Mouse (Mus musculus) midbrain, embryonic 16.5 days (tissue): ENCODE results near the gene Pcdh9. TPM values are rescaled to one million over a fixed set of nuclear protein-coding genes. Genes with fewer than 3 reads are reported as not detected.

ENCODE experiments used
- ATAC-seq: fragments of 200-750 bp; cut with Nextera tagmentation; 2 replicates; pipeline ENCODE4 v1.8.0; 2017; ENCODE audit warnings: moderate TSS enrichment
- H3K27ac ChIP-seq: fragments of 300-500 bp; sonication (generic); 2 replicates; pipeline ENCODE4 v1.5.1; 2014; ENCODE audit warnings: mild to moderate bottlenecking, low read length, mixed read lengths
- H3K27me3 ChIP-seq: fragments of 300-500 bp; sonication (generic); 2 replicates; pipeline ENCODE4 v1.6.1; 2014; ENCODE audit warnings: low read depth, low read length, mixed read lengths; ENCODE audit not compliant: control insufficient read depth, insufficient read depth
- H3K36me3 ChIP-seq: fragments of 300-500 bp; sonication (generic); 2 replicates; pipeline ENCODE4 v1.6.1; 2014; ENCODE audit warnings: mild to moderate bottlenecking, low read length, moderate library complexity, mixed read lengths; ENCODE audit not compliant: control insufficient read depth, insufficient read depth
- H3K4me1 ChIP-seq: fragments of 300-500 bp; sonication (generic); 2 replicates; pipeline ENCODE4 v1.6.1; 2014; ENCODE audit warnings: mild to moderate bottlenecking, low read length, mixed read lengths; ENCODE audit not compliant: control insufficient read depth, insufficient read depth
- H3K4me2 ChIP-seq: fragments of 300-500 bp; sonication (generic); 2 replicates; pipeline ENCODE4 v1.6.1; 2014; ENCODE audit warnings: mild to moderate bottlenecking, low read length, mixed read lengths
- H3K4me3 ChIP-seq: fragments of 300-500 bp; sonication (generic); 2 replicates; pipeline ENCODE4 v1.5.1; 2014; ENCODE audit warnings: low read depth, mild to moderate bottlenecking, low read length, moderate library complexity, mixed read lengths
- H3K9ac ChIP-seq: fragments of 300-500 bp; sonication (generic); 2 replicates; pipeline ENCODE4 v1.6.1; 2014; ENCODE audit warnings: low read depth, low read length, mixed read lengths
- H3K9me3 ChIP-seq: fragments of 300-500 bp; sonication (generic); replicated peaks from 2 replicates; pipeline ENCODE4 v1.6.1; 2014; ENCODE audit warnings: mild to moderate bottlenecking, low read length, mixed read lengths; ENCODE audit not compliant: control insufficient read depth, poor library complexity, severe bottlenecking
- WGBS: fragments of 180-500 bp; shearing (Covaris S2); extraction: QIAGEN DNeasy Blood & Tissue Kit; methylation state at CpG from one replicate; pipeline ENCODE4 v1.1.7; 2014; 5-methylcytosine and 5-hydroxymethylcytosine counted together
- polyA plus RNA-seq: library from polyadenylated mRNA; unstranded; fragments of >200 nt; fragmentation: Nextera tagmentation; extraction: Ambion mirVana; gene quantifications from 2 replicates; pipeline ENCODE4 v1.2.1, GENCODE M21; 2015

The Pcdh9 gene
- polyA plus RNA-seq, 1 experiment from 2014 or later: 179 TPM

DNA sequence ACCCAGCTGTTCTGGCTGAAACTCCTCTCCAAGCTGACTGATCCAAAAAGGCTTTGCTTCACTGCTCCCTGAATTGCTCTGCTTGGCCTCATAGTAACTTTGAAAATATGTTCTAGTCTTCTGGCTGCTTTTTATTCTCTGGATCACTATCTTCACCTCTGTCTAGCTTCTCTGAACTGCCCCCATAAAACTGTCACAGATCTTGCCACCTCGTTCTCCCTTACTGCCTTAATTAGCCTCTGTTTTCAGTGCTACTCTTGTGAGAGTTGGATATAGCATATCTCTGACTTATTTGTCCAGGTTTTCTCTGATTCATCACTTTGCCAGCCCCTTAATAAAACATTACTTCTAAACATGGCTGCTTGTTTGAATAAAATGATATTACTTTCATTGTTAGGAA lies 481.2 kb downstream of the Pcdh9 start:
- Histone ChIP-seq H3K27ac (no peak overlapping the region), H3K36me3 (no peaks in the 10 kb centered on the region), H3K4me2 (no peak overlapping the region), H3K9me3 (no peaks in the 10 kb centered on the region), H3K4me1 (no peaks in the 10 kb centered on the region), H3K9ac (no peak overlapping the region), H3K27me3 (no peaks in the 10 kb centered on the region), H3K4me3 (no peak overlapping the region)
- ATAC-seq: no peak
- WGBS: 90% methylated on average over 1 of the region's 1 CpGs

DNA sequence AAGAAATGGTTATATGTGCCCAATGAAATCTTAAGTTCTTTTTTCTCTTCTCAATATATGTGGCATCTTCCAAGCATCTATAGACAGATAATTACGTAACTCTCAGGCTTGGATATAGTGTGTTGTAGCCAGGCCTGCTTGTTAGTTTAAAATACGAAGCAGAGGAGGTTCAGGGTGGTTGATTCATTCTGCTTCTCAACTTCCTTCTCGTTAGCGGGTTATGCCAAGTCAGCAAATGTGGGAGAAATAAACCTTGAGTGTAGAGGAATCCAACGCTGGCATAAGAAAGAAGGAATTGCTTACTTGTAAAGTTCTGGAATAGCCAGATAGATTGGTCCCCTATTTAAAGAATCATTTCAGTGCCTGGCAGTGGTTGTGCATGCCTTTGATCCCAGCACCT lies 482.7 kb downstream of the Pcdh9 start:
- Histone ChIP-seq H3K4me3 (no peak overlapping the region), H3K9me3 (no peaks in the 10 kb centered on the region), H3K27me3 (no peaks in the 10 kb centered on the region), H3K27ac (no peak overlapping the region), H3K4me1 (no peaks in the 10 kb centered on the region), H3K9ac (no peak overlapping the region), H3K36me3 (no peaks in the 10 kb centered on the region), H3K4me2 (no peak overlapping the region)
- ATAC-seq: no peak
- 85% methylated on average over 5 of the region's 5 CpGs for WGBS

DNA sequence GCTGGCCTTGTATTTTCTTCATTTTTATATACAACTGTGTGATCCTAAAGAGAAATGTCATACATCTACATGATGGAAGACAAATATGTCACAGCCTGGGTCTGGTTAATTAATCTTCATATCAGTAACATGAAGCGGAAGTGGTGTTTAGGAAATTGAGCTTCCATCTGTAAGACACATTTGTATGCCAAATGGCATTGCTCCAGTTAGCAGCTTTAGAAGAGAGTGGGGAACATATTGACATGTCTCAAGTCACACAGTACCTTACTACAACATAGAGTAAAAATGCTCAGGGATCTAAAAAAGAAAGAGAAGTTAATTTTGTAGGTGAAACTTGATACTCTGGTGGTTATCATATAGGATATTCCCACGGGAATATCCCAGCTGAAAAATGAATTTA lies 505.4 kb downstream of the Pcdh9 start:
- no peaks in the 10 kb centered on the region for H3K9me3 ChIP-seq

DNA sequence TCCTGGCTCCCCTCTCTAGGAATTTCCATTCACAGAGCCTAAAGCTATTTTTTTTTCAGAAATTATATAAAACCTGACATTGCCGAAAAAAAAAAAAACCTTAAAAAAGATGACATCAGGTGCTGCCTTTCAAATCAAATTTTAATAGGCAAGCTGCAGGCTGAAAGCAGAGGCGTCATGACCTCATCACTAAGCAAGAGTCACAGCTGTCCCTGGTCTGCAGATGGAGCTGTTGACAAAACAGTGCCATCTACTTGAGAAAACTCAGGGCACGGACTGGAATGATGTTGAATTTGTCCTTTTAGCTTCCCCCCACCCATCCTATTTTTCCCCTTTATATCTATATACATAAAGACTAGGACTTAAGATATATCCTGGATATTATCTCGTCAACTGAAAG lies 509.3 kb downstream of the Pcdh9 start:
- Histone ChIP-seq H3K4me3 (no peak overlapping the region), H3K4me1 (peaks cover 6% of the 10 kb centered on the region; the same call in 1 of the 2 replicates), H3K27ac (no peak overlapping the region), H3K4me2 (no peak overlapping the region), H3K27me3 (no peaks in the 10 kb centered on the region), H3K9me3 (no peaks in the 10 kb centered on the region), H3K36me3 (no peaks in the 10 kb centered on the region), H3K9ac (no peak overlapping the region)
- WGBS: 35% methylated on average over 4 of the region's 4 CpGs
- ATAC-seq: peak; percentile 80

More for the DNA sequence above, 505.4 kb downstream of the Pcdh9 start:
- no peak for ATAC-seq
- H3K9ac ChIP-seq: no peak overlapping the region
- H3K4me1 ChIP-seq: peaks cover 6% of the 10 kb centered on the region; the same call in 1 of the 2 replicates
- 80% methylated on average over 2 of the region's 2 CpGs for WGBS
- H3K27me3 ChIP-seq: no peaks in the 10 kb centered on the region
- H3K4me2 ChIP-seq: no peak overlapping the region
- H3K27ac ChIP-seq: no peak overlapping the region
- no peak overlapping the region for H3K4me3 ChIP-seq
- H3K36me3 ChIP-seq: no peaks in the 10 kb centered on the region

DNA sequence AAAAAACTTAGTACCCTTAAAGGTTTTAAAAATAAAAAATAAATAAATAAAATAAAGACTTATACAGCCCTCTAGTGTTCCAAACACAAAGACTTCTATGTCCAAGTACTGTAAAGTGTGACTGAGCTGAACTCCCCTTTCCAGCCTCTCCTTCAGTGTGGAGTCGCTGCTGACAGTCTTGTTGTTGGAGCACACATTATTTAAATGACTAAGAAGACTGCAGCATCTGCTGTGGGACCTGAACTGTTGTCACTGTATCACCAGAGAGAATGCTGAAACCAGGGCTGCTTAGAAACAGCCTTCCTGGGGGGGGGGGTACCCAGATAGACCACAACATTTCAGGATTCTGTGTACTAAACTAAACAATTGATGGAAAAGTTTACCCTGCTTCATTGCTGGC lies 509.7 kb downstream of the Pcdh9 start:
- peaks cover 6% of the 10 kb centered on the region; the same call in 1 of the 2 replicates for H3K4me1 ChIP-seq
- no peak overlapping the region for H3K27ac ChIP-seq
- no peak overlapping the region for H3K4me2 ChIP-seq
- no peak overlapping the region for H3K9ac ChIP-seq
- no peak overlapping the region for H3K4me3 ChIP-seq
- no peaks in the 10 kb centered on the region for H3K36me3 ChIP-seq
- H3K9me3 ChIP-seq: no peaks in the 10 kb centered on the region
- WGBS: 19% methylated on average over 1 of the region's 1 CpGs
- peak; percentile 58; the same call in 1 of the 2 replicates for ATAC-seq
- H3K27me3 ChIP-seq: no peaks in the 10 kb centered on the region

DNA sequence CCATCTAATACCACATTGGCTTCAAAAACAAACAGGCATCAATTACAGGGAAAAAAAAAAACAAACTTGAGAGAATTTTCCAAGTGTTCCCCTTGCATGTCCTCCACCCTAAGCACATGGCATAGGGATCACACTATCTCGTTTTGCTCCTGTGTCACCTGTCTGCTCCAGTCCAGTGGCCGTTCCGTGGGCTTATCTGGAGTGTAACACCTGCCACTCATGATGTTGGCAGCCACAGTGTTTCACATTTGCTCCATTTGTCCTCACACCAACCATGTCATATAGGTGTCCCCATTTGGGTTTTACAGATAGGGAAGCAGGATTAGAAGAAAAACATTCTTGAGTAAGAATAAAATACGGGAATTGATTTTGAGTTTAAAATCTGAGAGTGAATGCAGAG lies 514.3 kb downstream of the Pcdh9 start:
- WGBS: 86% methylated on average over 4 of the region's 4 CpGs

DNA sequence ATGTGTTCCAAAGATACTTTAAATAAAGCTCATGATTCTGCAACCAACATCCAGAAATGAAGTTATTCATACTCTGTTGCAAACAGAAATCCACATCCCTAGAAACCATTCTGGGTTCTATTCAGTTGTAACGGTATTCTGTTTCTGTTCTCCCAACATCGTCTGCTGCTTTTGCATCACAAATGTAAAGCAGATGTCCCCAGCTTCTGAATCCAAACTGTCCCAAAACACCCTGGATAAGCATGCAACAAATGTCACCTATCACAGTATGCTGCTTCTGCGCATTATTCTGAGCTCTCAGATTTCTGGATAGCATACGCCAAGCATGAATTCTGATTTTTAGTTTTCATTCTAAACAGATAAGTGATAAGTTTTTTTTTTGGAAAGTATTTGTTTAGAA lies 516.3 kb downstream of the Pcdh9 start:
- ATAC-seq: no peak
- Histone ChIP-seq H3K9me3 (no peaks in the 10 kb centered on the region), H3K36me3 (no peaks in the 10 kb centered on the region), H3K4me1 (no peaks in the 10 kb centered on the region), H3K9ac (no peak overlapping the region), H3K4me3 (no peak overlapping the region), H3K4me2 (no peak overlapping the region), H3K27me3 (no peaks in the 10 kb centered on the region), H3K27ac (no peak overlapping the region)
- 70% methylated on average over 4 of the region's 4 CpGs for WGBS

More for the DNA sequence above, 514.3 kb downstream of the Pcdh9 start:
- H3K27ac ChIP-seq: no peak overlapping the region
- H3K4me1 ChIP-seq: peaks cover 5% of the 10 kb centered on the region; the same call in 1 of the 2 replicates
- no peaks in the 10 kb centered on the region for H3K36me3 ChIP-seq
- no peak for ATAC-seq
- no peak overlapping the region for H3K4me3 ChIP-seq
- H3K9ac ChIP-seq: no peak overlapping the region
- no peaks in the 10 kb centered on the region for H3K27me3 ChIP-seq
- no peak overlapping the region for H3K4me2 ChIP-seq
- no peaks in the 10 kb centered on the region for H3K9me3 ChIP-seq

DNA sequence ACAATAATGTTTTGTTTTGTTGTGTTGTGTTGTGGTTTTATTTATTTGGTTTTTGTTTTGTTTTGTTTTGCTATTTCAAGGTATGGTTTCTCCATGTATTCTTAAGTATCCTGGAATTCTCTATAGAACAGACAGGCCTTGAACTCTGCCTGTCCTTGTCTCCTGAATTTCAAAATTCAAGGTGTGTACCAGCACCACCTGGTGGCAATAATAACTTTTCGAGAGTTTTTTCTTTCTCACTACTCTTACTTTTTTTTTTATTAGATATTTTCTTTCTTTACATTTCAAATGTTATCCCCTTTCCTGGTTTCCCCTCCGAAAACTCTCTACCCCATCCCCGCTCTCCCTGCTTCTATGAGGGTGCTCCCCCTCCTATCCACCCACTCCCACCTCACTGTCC lies 536.3 kb downstream of the Pcdh9 start:
- Histone ChIP-seq H3K4me1 (no peaks in the 10 kb centered on the region), H3K36me3 (no peaks in the 10 kb centered on the region), H3K27me3 (no peaks in the 10 kb centered on the region), H3K9ac (no peak overlapping the region), H3K9me3 (no peaks in the 10 kb centered on the region), H3K4me2 (no peak overlapping the region), H3K4me3 (no peak overlapping the region), H3K27ac (no peak overlapping the region)
- 92% methylated on average over 3 of the region's 3 CpGs for WGBS
- ATAC-seq: no peak

DNA sequence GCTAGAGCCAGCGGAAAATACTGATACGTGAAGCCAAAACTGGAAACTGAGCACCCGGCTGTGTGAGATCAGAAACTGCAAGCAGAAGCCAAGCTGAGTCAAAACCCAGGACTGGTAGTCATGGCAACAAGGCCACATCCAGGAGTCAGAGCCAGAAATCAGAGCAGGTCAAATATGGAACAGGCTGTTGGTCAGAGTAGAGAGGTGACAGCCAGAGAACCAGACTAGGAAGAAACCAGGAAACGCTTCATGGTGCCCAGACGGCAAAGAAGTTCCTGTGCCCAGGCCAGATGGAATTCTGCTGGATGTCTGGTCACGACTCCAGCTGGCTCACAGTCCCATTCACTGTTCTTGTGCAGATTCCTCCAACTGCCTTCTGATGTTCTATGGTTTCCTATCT lies 539.6 kb downstream of the Pcdh9 start:
- no peak overlapping the region for H3K4me2 ChIP-seq
- H3K4me1 ChIP-seq: no peaks in the 10 kb centered on the region
- peak; percentile 39; the same call in 1 of the 2 replicates for ATAC-seq
- no peaks in the 10 kb centered on the region for H3K9me3 ChIP-seq
- no peaks in the 10 kb centered on the region for H3K36me3 ChIP-seq
- no peak overlapping the region for H3K4me3 ChIP-seq
- no peaks in the 10 kb centered on the region for H3K27me3 ChIP-seq
- H3K27ac ChIP-seq: no peak overlapping the region
- H3K9ac ChIP-seq: no peak overlapping the region
- 28% methylated on average over 6 of the region's 6 CpGs for WGBS
